Mouse (Mus musculus): ENCODE results near the gene Ints6. TPM values are rescaled to one million over a fixed set of nuclear protein-coding genes. Genes with fewer than 3 reads are reported as not detected.

Gene Ints6
- 101 and 247 TPM in 2 replicates for total RNA-seq (2017)

DNA sequence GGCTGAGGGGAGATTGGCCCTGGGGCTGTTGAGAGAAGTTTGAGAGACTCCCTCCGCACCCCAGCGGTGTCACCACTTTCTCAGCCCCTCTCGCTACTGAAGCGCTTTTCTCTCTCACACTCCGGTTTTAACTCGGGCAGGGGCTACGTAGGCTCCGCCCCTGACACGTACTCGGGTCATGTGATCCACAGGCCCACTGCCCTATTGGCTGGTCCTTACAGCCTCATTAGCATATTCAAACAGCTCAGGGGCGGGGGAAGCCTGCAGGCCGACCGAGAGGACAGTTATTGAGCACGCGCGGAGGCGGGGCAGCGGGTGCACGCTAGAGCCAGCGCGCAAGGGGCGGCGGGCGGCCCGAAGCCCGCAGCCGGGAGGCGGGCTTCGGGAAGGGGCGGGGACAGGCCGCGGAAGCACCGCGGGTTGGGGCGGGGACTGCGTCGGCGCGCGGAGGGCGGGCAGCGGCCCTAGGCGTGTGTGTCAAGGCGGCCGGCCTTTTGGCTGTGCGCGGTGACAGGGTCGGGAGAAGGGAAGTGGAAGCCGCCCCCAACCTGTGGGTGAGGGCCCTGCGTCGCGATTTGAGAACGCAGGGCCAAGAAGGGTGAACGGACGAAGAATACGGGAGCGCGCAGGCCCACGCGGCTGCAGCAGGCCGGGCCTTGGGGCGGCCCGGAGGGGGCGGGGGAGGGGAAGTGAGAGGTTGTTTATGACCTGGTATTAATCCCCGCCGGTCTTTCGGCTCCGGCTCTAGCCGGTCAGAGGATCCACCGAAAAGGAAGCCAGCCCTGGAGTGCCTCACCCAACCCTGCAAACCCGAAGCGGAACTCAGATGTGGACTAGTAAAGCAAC, at the start of gene Ints6:
Ints6 (minus strand) TSS at position 134 of the 846 bp plus-strand sequence.
- ATAC-seq (replicated peaks in 1 of 2; ENCODE audit: insufficient read depth in 1 of 2, low FRiP score in 2 of 2, low TSS enrichment in 1 of 2, low read depth in 1 of 2, poor library complexity in 2 of 2, severe bottlenecking in 2 of 2) = peak; percentile 86 to 89

GRCm38 (mm10) chr14:62808661-62809523, 47.9 kb upstream of the Ints6 start:
- no peak for ATAC-seq (replicated peaks in 1 of 2; ENCODE audit: insufficient read depth in 1 of 2, low FRiP score in 2 of 2, low TSS enrichment in 1 of 2, low read depth in 1 of 2, poor library complexity in 2 of 2, severe bottlenecking in 2 of 2)

DNA sequence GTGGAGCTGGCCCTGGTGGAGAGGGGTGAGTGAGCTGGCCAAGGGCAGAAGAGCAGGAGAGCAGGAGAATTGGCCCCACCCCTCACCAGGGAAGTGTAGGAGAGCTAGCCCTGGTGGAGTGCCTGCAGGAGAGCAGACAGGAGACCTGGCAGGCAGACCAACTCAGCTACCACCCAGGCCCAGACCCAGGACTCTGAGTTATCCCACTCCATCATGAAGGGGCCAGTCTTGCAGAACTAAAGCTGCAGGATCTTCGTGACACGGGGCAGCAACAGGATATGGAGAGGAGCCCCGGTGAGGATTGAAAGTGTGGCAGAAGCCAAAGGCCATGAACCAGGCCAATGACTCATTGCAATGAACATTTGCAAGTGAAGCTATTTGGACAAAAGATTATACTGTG, 46.0 kb upstream of the Ints6 start:
- no peak for ATAC-seq (replicated peaks in 1 of 2; ENCODE audit: insufficient read depth in 1 of 2, low FRiP score in 2 of 2, low TSS enrichment in 1 of 2, low read depth in 1 of 2, poor library complexity in 2 of 2, severe bottlenecking in 2 of 2)

DNA sequence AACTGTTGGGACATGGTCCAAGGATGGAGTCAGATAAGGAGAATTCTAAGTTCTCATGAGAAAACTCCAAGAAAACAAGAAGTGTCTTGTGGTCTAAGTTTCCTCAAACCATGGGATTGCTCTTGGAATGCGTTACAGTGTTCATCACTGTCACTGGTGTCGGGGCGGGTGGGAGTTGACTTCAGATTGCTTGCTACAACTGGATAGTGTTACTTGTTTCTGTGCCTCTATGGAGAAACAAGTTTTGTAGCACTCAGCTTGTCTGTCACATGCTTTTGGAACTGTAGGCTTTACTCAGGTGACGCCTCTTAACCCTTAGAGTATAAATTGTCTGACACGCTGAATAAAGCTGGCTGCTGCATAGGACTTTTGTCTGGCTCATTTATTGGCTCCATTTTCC, 42.2 kb upstream of the Ints6 start:
- no peak for ATAC-seq (replicated peaks in 1 of 2; ENCODE audit: insufficient read depth in 1 of 2, low FRiP score in 2 of 2, low TSS enrichment in 1 of 2, low read depth in 1 of 2, poor library complexity in 2 of 2, severe bottlenecking in 2 of 2)

DNA sequence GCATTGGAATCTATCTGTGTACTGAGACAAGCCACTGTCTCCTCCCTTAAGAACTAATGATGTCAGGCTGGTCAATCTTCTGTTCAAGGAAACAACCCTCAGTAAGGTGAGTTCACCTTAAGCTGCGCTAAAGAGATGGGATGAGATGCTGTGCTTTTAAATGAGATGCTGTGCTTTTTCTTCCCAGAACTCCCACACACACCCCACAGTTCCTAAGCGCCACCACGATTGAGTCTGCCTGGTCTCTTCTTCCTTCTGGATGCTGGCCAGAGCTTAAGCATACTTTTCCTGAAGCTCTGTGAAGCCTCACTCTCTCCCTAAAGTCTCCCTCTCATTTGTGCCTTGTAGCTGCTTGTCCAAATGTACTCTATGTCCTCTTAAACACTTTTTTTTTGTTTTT, 39.8 kb upstream of the Ints6 start:
- no peak for ATAC-seq (replicated peaks in 1 of 2; ENCODE audit: insufficient read depth in 1 of 2, low FRiP score in 2 of 2, low TSS enrichment in 1 of 2, low read depth in 1 of 2, poor library complexity in 2 of 2, severe bottlenecking in 2 of 2)

GRCm38 (mm10) chr14:62798608-62799101, 37.7 kb upstream of the Ints6 start:
- ATAC-seq (replicated peaks in 1 of 2; ENCODE audit: insufficient read depth in 1 of 2, low FRiP score in 2 of 2, low TSS enrichment in 1 of 2, low read depth in 1 of 2, poor library complexity in 2 of 2, severe bottlenecking in 2 of 2) = peak in 1 of 2 experiments; percentile 17; a peak in 1 of 4 replicates

DNA sequence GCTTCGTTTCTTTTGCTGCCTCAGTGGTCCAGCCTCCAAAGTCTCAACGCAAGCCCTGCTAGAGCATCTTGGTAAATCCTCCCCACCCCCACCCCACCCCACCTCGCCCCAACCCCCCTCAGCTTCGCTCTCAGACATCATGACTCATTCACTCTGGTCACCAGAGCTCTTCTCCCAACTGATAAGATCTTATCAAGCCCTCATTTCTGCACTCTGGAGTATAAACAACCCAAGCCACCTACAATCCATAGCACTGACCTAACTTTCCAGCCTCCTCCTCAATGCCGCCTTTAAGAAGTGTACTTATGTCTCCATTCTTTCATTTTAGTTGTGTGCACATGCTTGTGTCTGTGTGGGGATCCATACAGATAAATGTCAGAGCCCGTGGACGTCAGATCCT, 34.8 kb upstream of the Ints6 start:
- ATAC-seq (replicated peaks in 1 of 2; ENCODE audit: insufficient read depth in 1 of 2, low FRiP score in 2 of 2, low TSS enrichment in 1 of 2, low read depth in 1 of 2, poor library complexity in 2 of 2, severe bottlenecking in 2 of 2) = no peak

GRCm38 (mm10) chr14:62789282-62789681, 28.3 kb upstream of the Ints6 start:
- ATAC-seq (replicated peaks in 1 of 2; ENCODE audit: insufficient read depth in 1 of 2, low FRiP score in 2 of 2, low TSS enrichment in 1 of 2, low read depth in 1 of 2, poor library complexity in 2 of 2, severe bottlenecking in 2 of 2) = peak; percentile 69 to 71

GRCm38 (mm10) chr14:62782981-62783380, 22.0 kb upstream of the Ints6 start:
- no peak for ATAC-seq (replicated peaks in 1 of 2; ENCODE audit: insufficient read depth in 1 of 2, low FRiP score in 2 of 2, low TSS enrichment in 1 of 2, low read depth in 1 of 2, poor library complexity in 2 of 2, severe bottlenecking in 2 of 2)

GRCm38 (mm10) chr14:62780520-62781316, 19.7 kb upstream of the Ints6 start:
- peak in 1 of 2 experiments; percentile 60; a peak in 1 of 4 replicates for ATAC-seq (replicated peaks in 1 of 2; ENCODE audit: insufficient read depth in 1 of 2, low FRiP score in 2 of 2, low TSS enrichment in 1 of 2, low read depth in 1 of 2, poor library complexity in 2 of 2, severe bottlenecking in 2 of 2)

DNA sequence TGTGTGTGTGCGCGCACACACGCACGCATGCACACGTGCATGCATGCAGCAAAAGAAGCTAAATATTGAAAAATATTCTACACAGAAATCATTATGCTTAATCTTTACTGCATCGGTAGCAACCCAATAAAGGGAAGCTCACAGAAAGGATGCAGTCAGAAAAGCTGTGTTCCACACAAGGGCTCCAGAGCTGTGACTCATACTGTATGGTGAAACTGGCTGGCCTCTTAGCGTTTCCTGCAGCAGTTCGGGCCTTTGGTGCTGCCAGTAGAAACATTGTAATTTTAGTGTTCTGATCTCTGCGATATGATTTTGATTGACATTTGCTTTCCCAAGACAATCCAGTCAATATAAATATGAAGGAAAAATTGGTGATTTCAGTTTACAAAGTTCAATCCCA, 17.1 kb upstream of the Ints6 start:
- ATAC-seq (replicated peaks in 1 of 2; ENCODE audit: insufficient read depth in 1 of 2, low FRiP score in 2 of 2, low TSS enrichment in 1 of 2, low read depth in 1 of 2, poor library complexity in 2 of 2, severe bottlenecking in 2 of 2) = no peak

DNA sequence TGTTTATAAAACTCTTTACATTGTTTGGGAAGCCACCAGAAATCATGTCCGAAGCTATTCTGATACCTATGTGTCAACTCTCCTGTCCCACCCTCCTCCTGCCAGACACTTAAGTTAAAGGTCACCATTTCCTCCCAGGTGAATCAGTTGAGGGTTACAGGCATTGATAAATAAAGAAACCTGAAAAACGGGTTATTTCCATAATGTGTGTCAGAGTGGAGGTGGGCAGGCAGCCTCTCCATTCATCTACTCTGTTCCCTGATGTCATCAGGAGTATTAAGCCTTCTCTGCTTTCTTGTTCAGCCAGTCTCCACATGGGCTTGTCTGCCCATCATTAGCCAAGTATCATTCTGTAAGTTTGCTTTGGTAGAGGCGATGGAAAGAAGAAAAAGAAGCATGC, 14.1 kb upstream of the Ints6 start:
- no peak for ATAC-seq (replicated peaks in 1 of 2; ENCODE audit: insufficient read depth in 1 of 2, low FRiP score in 2 of 2, low TSS enrichment in 1 of 2, low read depth in 1 of 2, poor library complexity in 2 of 2, severe bottlenecking in 2 of 2)

- ATAC-seq (replicated peaks in 1 of 2; ENCODE audit: insufficient read depth in 1 of 2, low FRiP score in 2 of 2, low TSS enrichment in 1 of 2, low read depth in 1 of 2, poor library complexity in 2 of 2, severe bottlenecking in 2 of 2) = no peak
These were observed 13.3 kb upstream of the Ints6 start for GRCm38 (mm10) chr14:62774246-62774645.

- no peak for ATAC-seq (replicated peaks in 1 of 2; ENCODE audit: insufficient read depth in 1 of 2, low FRiP score in 2 of 2, low TSS enrichment in 1 of 2, low read depth in 1 of 2, poor library complexity in 2 of 2, severe bottlenecking in 2 of 2)
These were observed 12.8 kb upstream of the Ints6 start for GRCm38 (mm10) chr14:62773766-62774165.

DNA sequence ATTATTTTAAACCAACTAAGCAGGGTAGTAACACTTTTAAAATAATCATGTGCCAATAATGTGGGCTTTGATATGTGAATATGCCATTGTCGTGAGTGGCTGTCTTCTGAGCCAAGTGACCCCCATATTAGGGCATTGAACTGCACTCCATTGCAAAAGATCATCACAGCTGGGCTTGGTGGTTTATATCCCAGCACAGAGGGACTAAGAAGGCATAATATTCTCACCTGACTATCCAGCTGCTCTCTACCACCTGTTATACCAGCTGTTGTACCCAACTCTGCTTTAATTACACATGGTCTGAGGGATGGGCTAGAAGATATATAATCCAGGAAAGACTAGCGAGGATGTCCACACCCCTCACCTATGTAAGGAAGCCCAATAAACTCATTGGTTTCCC, 4.4 kb upstream of the Ints6 start:
- no peak for ATAC-seq (replicated peaks in 1 of 2; ENCODE audit: insufficient read depth in 1 of 2, low FRiP score in 2 of 2, low TSS enrichment in 1 of 2, low read depth in 1 of 2, poor library complexity in 2 of 2, severe bottlenecking in 2 of 2)

DNA sequence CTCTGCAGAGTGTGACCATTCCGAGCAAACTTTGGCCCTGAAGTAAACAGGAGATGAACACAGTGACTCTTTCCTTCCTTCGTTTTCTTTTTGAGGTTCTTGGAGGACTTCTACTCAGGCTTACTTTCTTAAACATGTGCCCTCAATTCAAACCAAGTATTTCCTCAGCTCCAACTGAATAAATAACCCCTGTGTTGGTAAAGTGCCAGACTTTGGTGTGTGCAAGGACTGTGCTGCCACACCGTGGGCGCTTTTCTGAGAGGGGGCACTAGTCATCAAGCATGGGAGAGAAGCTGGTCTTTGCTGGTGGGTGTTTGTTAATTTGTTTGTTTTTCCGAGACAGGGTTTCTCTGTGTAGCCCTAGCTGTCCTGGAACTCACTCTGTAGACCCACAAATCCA, 3.4 kb upstream of the Ints6 start:
- ATAC-seq (replicated peaks in 1 of 2; ENCODE audit: insufficient read depth in 1 of 2, low FRiP score in 2 of 2, low TSS enrichment in 1 of 2, low read depth in 1 of 2, poor library complexity in 2 of 2, severe bottlenecking in 2 of 2) = no peak

GRCm38 (mm10) chr14:62761943-62762342, 974 bp upstream of the Ints6 start:
- no peak for ATAC-seq (replicated peaks in 1 of 2; ENCODE audit: insufficient read depth in 1 of 2, low FRiP score in 2 of 2, low TSS enrichment in 1 of 2, low read depth in 1 of 2, poor library complexity in 2 of 2, severe bottlenecking in 2 of 2)
